In genomic region chr2:166948936-166949335, GRCm38 (mm10) we compare ENCODE assay signal across 14 mouse cellular contexts.
"Had no signal": no experiment of that assay in that cellular context is flagged by ENCODE, and none has a peak within 500 bp of the region (broad histone marks: within the 10 kb centered on the region; RNA-seq: fewer than 3 reads in every experiment).

No protein-coding gene starts in this region.

- H3K4me3 ChIP-seq: midbrain, embryonic 10.5 days; midbrain, embryonic 12.5 days; neural tube, embryonic 12.5 days; stomach, embryonic 15.5 days had no signal

- DNase-seq: lung, adult 18-20 months; lung, embryonic 14.5 days; lung, postnatal 10 days; lung, postnatal 4 days; midbrain, embryonic 14.5 days; right cerebral cortex, postnatal 14 days; thymus, adult 2 months; thymus, postnatal 25 days; thymus, postnatal 4 days had no signal

- H3K4me2 ChIP-seq: lung, embryonic 14.5 days; midbrain, embryonic 12.5 days; neural tube, embryonic 12.5 days; stomach, embryonic 15.5 days had no signal

- H3K27ac ChIP-seq: midbrain, embryonic 10.5 days; midbrain, embryonic 12.5 days; neural tube, embryonic 12.5 days; stomach, embryonic 15.5 days; stomach, postnatal 0 days had no signal

- H3K27me3 ChIP-seq: midbrain, embryonic 12.5 days; neural tube, embryonic 12.5 days; stomach, embryonic 15.5 days had no signal
